In the genomic region with DNA sequence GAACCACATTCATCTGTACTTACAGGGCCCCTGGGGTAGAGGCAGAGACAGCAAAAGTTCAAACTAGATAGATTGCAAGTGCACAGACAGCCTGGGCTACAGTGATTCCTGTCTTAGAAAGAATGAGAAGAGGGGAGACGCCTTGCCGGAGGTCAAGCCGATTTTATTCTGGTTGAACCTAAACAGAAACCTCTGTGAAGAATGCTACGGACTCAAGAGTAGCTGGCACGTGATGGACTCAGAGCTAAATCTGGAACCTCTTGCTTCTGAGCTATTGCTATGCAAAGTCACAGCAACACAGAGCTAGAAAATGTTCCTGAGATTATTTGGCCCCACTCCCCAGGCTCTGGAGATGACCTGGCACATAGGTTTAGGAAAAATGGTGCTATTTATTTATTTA, we compare ENCODE assay signal across 18 mouse cellular contexts.
DNase-seq lines count a peak whose midpoint lies in the region; ATAC-seq lines count a peak whose summit lies in the region.
"Had no signal": no experiment of that assay in that cellular context is flagged by ENCODE, and none has a peak within 500 bp of the region (broad histone marks: within the 10 kb centered on the region; RNA-seq: fewer than 3 reads in every experiment).

No protein-coding gene starts in this region.

- no peaks in the 10 kb centered on the region for H3K36me3 ChIP-seq in heart, embryonic 11.5 days (ENCODE audit: control insufficient read depth, insufficient read depth, low read length)
- H3K36me3 ChIP-seq in heart, embryonic 15.5 days = no peaks in the 10 kb centered on the region
- H3K36me3 ChIP-seq: embryonic facial prominence, embryonic 12.5 days; forebrain, embryonic 15.5 days; hindbrain, embryonic 10.5 days; intestine, embryonic 15.5 days had no signal

- ATAC-seq in heart, embryonic 11.5 days (replicated peaks; ENCODE audit: insufficient number of reproducible peaks, low FRiP score, low TSS enrichment) = no peak
- no peak for ATAC-seq in heart, embryonic 15.5 days (replicated peaks; ENCODE audit: insufficient number of reproducible peaks, insufficient read depth, low FRiP score, low read depth)
- ATAC-seq: forebrain, embryonic 15.5 days; intestine, embryonic 15.5 days had no signal

- DNase-seq in heart, postnatal 4 days = no peak
- peak; percentile 34 for DNase-seq in brain, adult 2 months (ENCODE audit: low read depth, low spot score)
- DNase-seq in left cerebral cortex, adult 11 months (ENCODE audit: low spot score) = no peak
- no peak for DNase-seq in urinary bladder, adult 18-20 months (ENCODE audit: low spot score in 2 of 2)
- DNase-seq: adrenal gland, adult 8-10 months; adrenal gland, postnatal 36 days; cerebellum, adult 11 months; cerebellum, adult 9-10 months; cerebellum, postnatal 25 days; gastrocnemius, postnatal 10 days; kidney, adult 18-20 months had no signal

- H3K9me3 ChIP-seq in heart, embryonic 11.5 days (replicated peaks; ENCODE audit: control insufficient read depth, low read length) = no peaks in the 10 kb centered on the region
- no peaks in the 10 kb centered on the region for H3K9me3 ChIP-seq in heart, embryonic 15.5 days (replicated peaks)
- H3K9me3 ChIP-seq: embryonic facial prominence, embryonic 12.5 days; forebrain, embryonic 15.5 days; intestine, embryonic 15.5 days had no signal

- peaks cover 25% of the 10 kb centered on the region for H3K4me1 ChIP-seq in heart, embryonic 11.5 days (ENCODE audit: control insufficient read depth, insufficient read depth, low read length)
- H3K4me1 ChIP-seq in heart, embryonic 15.5 days (replicated peaks) = peaks cover 32% of the 10 kb centered on the region

- H3K4me3 ChIP-seq in heart, embryonic 11.5 days (ENCODE audit: low read depth, low read length) = no peak overlapping the region
- H3K4me3 ChIP-seq in heart, embryonic 15.5 days = no peak overlapping the region
- H3K4me3 ChIP-seq: embryonic facial prominence, embryonic 12.5 days; forebrain, embryonic 15.5 days; hindbrain, embryonic 10.5 days; intestine, embryonic 15.5 days had no signal

- 47% methylated on average over 5 of the region's 5 CpGs for WGBS in heart, embryonic 11.5 days (ENCODE audit: insufficient replicate concordance)
- 55% methylated on average over 5 of the region's 5 CpGs for WGBS in heart, embryonic 15.5 days

- H3K9ac ChIP-seq in heart, embryonic 11.5 days (ENCODE audit: low read depth, low read length) = 0 out of 2 replicates have a peak overlapping the region, but pooled peaks have one; percentile 49
- H3K9ac ChIP-seq in heart, embryonic 15.5 days = no peak overlapping the region
- H3K9ac ChIP-seq: embryonic facial prominence, embryonic 12.5 days; forebrain, embryonic 15.5 days; hindbrain, embryonic 14.5 days; intestine, embryonic 15.5 days had no signal

- no peaks in the 10 kb centered on the region for H3K27me3 ChIP-seq in heart, embryonic 11.5 days (ENCODE audit: control insufficient read depth, insufficient read depth, low read length)
- no peaks in the 10 kb centered on the region for H3K27me3 ChIP-seq in heart, embryonic 15.5 days
- H3K27me3 ChIP-seq: embryonic facial prominence, embryonic 12.5 days; forebrain, embryonic 15.5 days; intestine, embryonic 15.5 days had no signal

- peak overlapping the region; percentile 11; the same call in 1 of the 2 replicates for H3K4me2 ChIP-seq in heart, embryonic 11.5 days
- peak overlapping the region; percentile 12; the same call in 1 of the 2 replicates for H3K4me2 ChIP-seq in heart, embryonic 15.5 days
- H3K4me2 ChIP-seq: embryonic facial prominence, embryonic 12.5 days; forebrain, embryonic 15.5 days; hindbrain, embryonic 14.5 days; intestine, embryonic 15.5 days had no signal

- H3K27ac ChIP-seq in heart, embryonic 11.5 days (ENCODE audit: low read depth, low read length) = peak overlapping the region; percentile 62; the same call in 1 of the 2 replicates
- peak overlapping the region; percentile 82 for H3K27ac ChIP-seq in heart, embryonic 15.5 days
- H3K27ac ChIP-seq: embryonic facial prominence, embryonic 12.5 days; forebrain, embryonic 15.5 days; hindbrain, embryonic 10.5 days; hindbrain, embryonic 14.5 days; intestine, embryonic 15.5 days had no signal
